Mouse (Mus musculus): ENCODE data around the gene Mdga1. TPM values are rescaled to one million over a fixed set of nuclear protein-coding genes. Genes with fewer than 3 reads are reported as not detected.

The Mdga1 gene
- polyA plus RNA-seq, 1 experiment from 2014 or later, result 13.6 TPM

GRCm38 (mm10) chr17:29778021-29778420 lies 191.9 kb downstream of the Mdga1 start:
- 0 out of 2 replicates have a peak overlapping the region, but pooled peaks have one; percentile 4 for H3K27ac ChIP-seq
- 0 out of 2 replicates have a peak, but pooled peaks have one; percentile 46 for ATAC-seq (ENCODE audit: low FRiP score)
- H3K9me3 ChIP-seq, result no peaks in the 10 kb centered on the region
- H3K4me1 ChIP-seq (replicated peaks), result peaks cover 6% of the 10 kb centered on the region; the same call in 1 of the 2 replicates
- WGBS, result 67% methylated on average over 8 of the region's 8 CpGs
- H3K27me3 ChIP-seq, result 0 out of 2 replicates have a peak, but pooled peaks cover 2% of the 10 kb centered on the region
- H3K36me3 ChIP-seq, result no peaks in the 10 kb centered on the region
- no peak overlapping the region for H3K9ac ChIP-seq
- no peak overlapping the region for H3K4me3 ChIP-seq
- no peak overlapping the region for H3K4me2 ChIP-seq

Other genes with a start within 250 kb of the Mdga1 start
- 71.5 and 78.9 TPM in 2 replicates for gene Zfand3, start 34.6 kb upstream of the Mdga1 start, polyA plus RNA-seq (2015; fragmentation: Nextera tagmentation; extraction: Ambion mirVana)